Mouse (Mus musculus) G1E (cell line): ENCODE measurements around the gene Maml2.

ENCODE experiments used
- CTCF ChIP-seq: IDR thresholded peaks from 2 replicates; pipeline ENCODE4 v1.5.1; 2012; ENCODE audit warnings: low read depth, low read length, inconsistent platforms, mixed read lengths
- GATA1 ChIP-seq: IDR thresholded peaks from 2 replicates; pipeline ENCODE4 v1.6.1; 2012; ENCODE audit warnings: borderline replicate concordance, low read length, inconsistent platforms, mixed read lengths
- POLR2AphosphoS5 ChIP-seq: IDR thresholded peaks from 2 replicates; pipeline ENCODE4 v1.6.1; 2012; ENCODE audit warnings: low read depth, low read length, inconsistent platforms; ENCODE audit not compliant: insufficient replicate concordance

DNA sequence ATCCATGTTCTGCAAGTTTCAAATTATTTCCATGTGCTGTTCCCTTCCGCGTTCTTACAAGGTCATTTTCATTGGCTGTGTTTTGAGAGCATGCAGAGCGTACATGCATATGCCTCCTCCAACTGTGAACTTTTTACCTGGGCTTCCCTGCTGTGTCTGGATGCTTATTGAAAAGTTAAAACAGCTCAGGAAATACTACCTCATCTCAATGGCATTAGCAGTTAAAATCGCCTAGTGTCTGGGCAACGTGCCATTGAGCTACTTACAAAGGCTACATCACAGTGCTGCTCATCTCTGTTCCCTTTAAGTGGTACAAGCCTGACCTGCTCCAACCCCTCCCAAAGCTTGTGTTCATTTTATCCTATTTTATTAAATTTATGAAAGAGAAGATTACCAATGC, 347.4 kb downstream of the Maml2 start:
- no peak for TF ChIP-seq POLR2AphosphoS5
- no peak for TF ChIP-seq CTCF
- TF ChIP-seq GATA1: no peak
